Mouse (Mus musculus) MEL (cell line): ENCODE results near the gene 4930544D05Rik.

Experiments
- SMC3 ChIP-seq: IDR thresholded peaks from 2 replicates; pipeline ENCODE4 v1.6.1; 2011; ENCODE audit warnings: low read depth, low read length, improper control_type of control experiment
- TBP ChIP-seq: IDR thresholded peaks from 2 replicates; pipeline ENCODE4 v1.8.0; 2011; ENCODE audit warnings: low read depth, low read length, improper control_type of control experiment

- no peak for TF ChIP-seq SMC3
- no peak for TF ChIP-seq TBP
These were observed 30.2 kb upstream of the 4930544D05Rik start for GRCm38 (mm10) chr11:70585457-70585856.
